Mouse (Mus musculus): ENCODE measurements around the gene Zcchc14.

DNA sequence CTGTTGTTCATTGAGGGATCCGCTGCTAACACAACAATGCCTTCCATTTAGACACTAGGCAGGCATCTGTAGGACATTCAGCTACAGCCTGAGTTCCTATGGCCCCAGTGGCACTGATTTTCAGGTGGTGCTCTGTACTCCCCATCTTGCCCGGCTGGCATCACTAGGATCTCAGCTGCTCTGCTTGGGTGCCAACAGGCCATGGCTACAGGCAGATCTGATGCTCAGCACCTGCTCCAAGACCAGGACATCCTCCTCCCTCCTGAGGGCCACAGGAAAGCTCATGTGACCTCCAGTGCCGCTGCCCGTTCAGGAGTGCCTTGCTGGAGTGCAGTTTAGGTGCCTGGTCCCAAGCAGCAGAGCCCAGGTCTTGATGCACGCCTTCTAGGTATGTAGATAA is 20.3 kb downstream of the Zcchc14 start:
- TF ChIP-seq POLR2A (IDR thresholded peaks at IDR 0.05; ENCODE audit: extremely low read depth, insufficient read depth, low read length) (no peak), CTCF (IDR thresholded peaks at IDR 0.05; ENCODE audit: extremely low read depth, insufficient read depth, low read length) (no peak)

All from cortical plate, adult 2 months (tissue).